Mouse (Mus musculus): Measurements from ENCODE around the gene Khsrp. TPM values are rescaled to one million over a fixed set of nuclear protein-coding genes. Genes with fewer than 3 reads are reported as not detected.

The Khsrp gene
- total and polyA plus RNA-seq, 2 experiments from 2014 or later, result 26.4 to 61.7 TPM

GRCm38 (mm10) chr17:56984886-56985285, 46.4 kb downstream of the Khsrp start:
- ATAC-seq, result no peak
- WGBS, result 87% methylated on average over 9 of the region's 9 CpGs

DNA sequence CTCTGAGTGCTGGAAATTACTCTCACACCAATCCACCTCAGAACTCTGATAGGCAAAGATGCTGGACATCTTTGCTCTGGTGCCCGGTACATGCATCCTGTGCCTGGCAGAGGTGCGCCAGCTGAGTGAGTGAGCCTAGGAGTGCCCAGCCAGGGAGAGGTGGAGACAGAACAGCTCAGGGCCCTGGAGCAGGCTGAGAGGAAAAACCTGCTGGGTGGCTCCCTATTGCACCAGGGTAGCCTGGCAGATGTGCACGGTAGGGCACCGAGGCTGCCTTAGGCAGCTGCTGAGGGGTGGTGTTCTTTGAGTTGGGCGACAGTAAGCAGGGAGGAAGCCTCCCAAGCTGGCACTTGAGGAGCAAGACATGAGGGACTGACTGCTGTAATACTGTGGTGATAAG, 49.3 kb downstream of the Khsrp start, which contains the start of gene Acer1:
TSS of gene Acer1 (minus strand) at position 114 of the 400 bp plus-strand sequence.
- ATAC-seq, result no peak
- no peaks in the 10 kb centered on the region for H3K36me3 ChIP-seq (ENCODE audit: insufficient read depth, low read length)
- no peak for TF ChIP-seq CTCF (IDR thresholded peaks at IDR 0.05; ENCODE audit: low read depth)

More at GRCm38 (mm10) chr17:56984886-56985285, 46.4 kb downstream of the Khsrp start:
- Histone ChIP-seq H3K4me1 (ENCODE audit: insufficient read depth, low read length) (no peaks in the 10 kb centered on the region), H3K9me3 (ENCODE audit: low read length) (no peaks in the 10 kb centered on the region), H3K27me3 (ENCODE audit: insufficient read depth, low read length) (no peaks in the 10 kb centered on the region), H3K4me2 (ENCODE audit: low read depth, low read length) (no peak overlapping the region), H3K36me3 (ENCODE audit: insufficient read depth, low read length) (no peaks in the 10 kb centered on the region), H3K27ac (no peak overlapping the region), H3K4me3 (ENCODE audit: low read length) (no peak overlapping the region), H3K9ac (replicated peaks; ENCODE audit: low read length) (no peak overlapping the region)
- no peak for TF ChIP-seq CTCF (IDR thresholded peaks at IDR 0.05; ENCODE audit: low read depth)
- no peak for DNase-seq (ENCODE audit: low spot score)

GRCm38 (mm10) chr17:56981049-56981448, 50.3 kb downstream of the Khsrp start:
- 80% methylated on average over 7 of the region's 7 CpGs for WGBS

More for the DNA sequence above, 49.3 kb downstream of the Khsrp start, which contains the start of gene Acer1:
- no peaks in the 10 kb centered on the region for H3K27me3 ChIP-seq (ENCODE audit: insufficient read depth, low read length)
- no peaks in the 10 kb centered on the region for H3K9me3 ChIP-seq (ENCODE audit: low read length)
- DNase-seq (ENCODE audit: low spot score), result no peak
- H3K27ac ChIP-seq, result no peak within 1 kb of the TSS
- 79% methylated on average over 5 of the region's 5 CpGs for WGBS
- no peaks in the 10 kb centered on the region for H3K4me1 ChIP-seq (ENCODE audit: insufficient read depth, low read length)
- H3K9ac ChIP-seq (replicated peaks; ENCODE audit: low read length), result no peak within 1 kb of the TSS
- no peak within 1 kb of the TSS for H3K4me3 ChIP-seq (ENCODE audit: low read length)
- H3K4me2 ChIP-seq (ENCODE audit: low read depth, low read length), result no peak within 1 kb of the TSS

DNA sequence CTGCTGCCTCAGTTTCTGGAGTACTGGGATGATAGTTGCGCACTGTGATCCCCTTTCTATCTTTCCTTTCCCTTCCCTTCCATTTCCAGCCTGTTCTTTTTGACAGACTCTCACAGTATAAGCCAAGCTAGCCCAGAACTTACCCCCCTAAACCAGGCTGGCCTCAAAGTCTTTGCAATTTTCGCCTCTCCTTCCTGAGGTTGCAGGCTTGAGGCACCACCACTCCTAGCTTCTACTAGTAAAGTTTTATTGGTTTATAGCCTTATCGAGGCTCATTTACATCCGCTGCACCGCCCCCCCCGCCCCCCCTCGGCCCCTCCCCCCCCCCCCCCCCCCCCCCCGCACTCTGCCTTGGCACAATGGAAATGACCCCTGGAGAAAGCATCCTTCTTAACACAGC, 51.8 kb downstream of the Khsrp start:
- H3K4me2 ChIP-seq (ENCODE audit: low read depth, low read length), result no peak overlapping the region
- no peaks in the 10 kb centered on the region for H3K36me3 ChIP-seq (ENCODE audit: insufficient read depth, low read length)
- no peaks in the 10 kb centered on the region for H3K4me1 ChIP-seq (ENCODE audit: insufficient read depth, low read length)
- H3K4me3 ChIP-seq (ENCODE audit: low read length), result no peak overlapping the region
- no peak for DNase-seq (ENCODE audit: low spot score)
- no peaks in the 10 kb centered on the region for H3K27me3 ChIP-seq (ENCODE audit: insufficient read depth, low read length)
- WGBS, result 38% methylated on average over 7 of the region's 8 CpGs
- ATAC-seq, result no peak
- no peak overlapping the region for H3K9ac ChIP-seq (replicated peaks; ENCODE audit: low read length)
- H3K9me3 ChIP-seq (ENCODE audit: low read length), result no peaks in the 10 kb centered on the region
- H3K27ac ChIP-seq, result no peak overlapping the region
- no peak for TF ChIP-seq CTCF (IDR thresholded peaks at IDR 0.05; ENCODE audit: low read depth)

More at GRCm38 (mm10) chr17:56981049-56981448, 50.3 kb downstream of the Khsrp start:
- Histone ChIP-seq H3K36me3 (ENCODE audit: insufficient read depth, low read length) (no peaks in the 10 kb centered on the region), H3K4me1 (ENCODE audit: insufficient read depth, low read length) (no peaks in the 10 kb centered on the region), H3K9me3 (ENCODE audit: low read length) (no peaks in the 10 kb centered on the region), H3K4me2 (ENCODE audit: low read depth, low read length) (no peak overlapping the region), H3K4me3 (ENCODE audit: low read length) (no peak overlapping the region), H3K9ac (replicated peaks; ENCODE audit: low read length) (no peak overlapping the region), H3K27ac (no peak overlapping the region), H3K27me3 (ENCODE audit: insufficient read depth, low read length) (no peaks in the 10 kb centered on the region)
- no peak for ATAC-seq
- no peak for DNase-seq (ENCODE audit: low spot score)
- TF ChIP-seq CTCF (IDR thresholded peaks at IDR 0.05; ENCODE audit: low read depth), result no peak

DNA sequence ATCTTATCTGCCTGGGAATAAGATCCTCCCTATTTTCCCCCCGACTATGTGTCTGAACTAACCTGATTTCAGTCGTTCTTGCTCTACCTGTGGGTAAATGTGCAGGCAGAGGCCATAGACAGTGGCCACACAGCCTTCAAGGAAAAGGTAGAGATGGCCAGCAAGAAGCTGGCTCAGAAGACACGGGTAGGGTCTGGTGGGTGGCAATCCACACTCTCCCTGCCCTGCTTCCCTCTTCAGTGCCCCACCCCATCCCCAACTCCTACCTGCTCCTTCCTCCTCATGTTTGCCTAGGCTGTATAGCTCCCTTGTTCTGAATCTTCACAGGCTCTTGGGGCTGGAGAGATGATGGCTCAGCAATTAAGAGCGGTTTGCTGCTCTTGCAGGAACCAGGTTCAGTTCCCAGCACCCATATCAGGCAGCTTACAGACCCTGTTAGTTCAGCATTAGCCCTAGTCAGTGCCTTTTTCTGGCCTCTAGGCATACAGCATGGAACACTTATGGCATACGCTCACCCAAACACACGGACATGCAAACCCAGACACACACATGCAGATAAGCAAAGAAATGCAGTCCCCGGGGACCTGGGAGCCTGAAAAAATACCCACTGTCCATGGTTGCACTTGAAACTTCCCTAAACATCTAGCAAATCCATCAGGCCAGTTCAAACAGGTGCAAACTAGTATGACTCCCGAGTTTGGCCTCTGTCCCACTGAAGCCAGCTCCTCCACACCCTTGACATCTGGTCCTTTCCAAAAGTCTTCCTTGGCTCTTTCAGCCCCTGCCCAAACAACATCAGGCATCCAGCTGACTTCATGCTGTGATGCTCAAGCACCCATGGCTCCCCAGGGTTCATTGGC, 54.6 kb downstream of the Khsrp start:
- Histone ChIP-seq H3K27me3 (ENCODE audit: insufficient read depth, low read length) (no peaks in the 10 kb centered on the region), H3K4me2 (ENCODE audit: low read depth, low read length) (no peak overlapping the region), H3K9ac (replicated peaks; ENCODE audit: low read length) (no peak overlapping the region), H3K4me3 (ENCODE audit: low read length) (no peak overlapping the region), H3K4me1 (ENCODE audit: insufficient read depth, low read length) (no peaks in the 10 kb centered on the region), H3K36me3 (ENCODE audit: insufficient read depth, low read length) (no peaks in the 10 kb centered on the region), H3K9me3 (ENCODE audit: low read length) (no peaks in the 10 kb centered on the region), H3K27ac (no peak overlapping the region)
- 81% methylated on average over 8 of the region's 8 CpGs for WGBS
- no peak for DNase-seq (ENCODE audit: low spot score)
- no peak for ATAC-seq
- TF ChIP-seq CTCF (IDR thresholded peaks at IDR 0.05; ENCODE audit: low read depth), result no peak

- H3K9ac ChIP-seq (replicated peaks; ENCODE audit: low read length), result no peak overlapping the region
- H3K27me3 ChIP-seq (ENCODE audit: insufficient read depth, low read length), result no peaks in the 10 kb centered on the region
- DNase-seq (ENCODE audit: low spot score) (no peak), ATAC-seq (no peak)
- H3K27ac ChIP-seq, result no peak overlapping the region
- 75% methylated on average over 3 of the region's 3 CpGs for whole genome bisulfite sequencing
- TF ChIP-seq CTCF (IDR thresholded peaks at IDR 0.05; ENCODE audit: low read depth), result no peak
- no peak overlapping the region for H3K4me2 ChIP-seq (ENCODE audit: low read depth, low read length)
- no peaks in the 10 kb centered on the region for H3K9me3 ChIP-seq (ENCODE audit: low read length)
- no peak overlapping the region for H3K4me3 ChIP-seq (ENCODE audit: low read length)
- no peaks in the 10 kb centered on the region for H3K36me3 ChIP-seq (ENCODE audit: insufficient read depth, low read length)
- H3K4me1 ChIP-seq (ENCODE audit: insufficient read depth, low read length), result no peaks in the 10 kb centered on the region
These were observed 55.9 kb downstream of the Khsrp start for GRCm38 (mm10) chr17:56975391-56975790.

GRCm38 (mm10) chr17:56974708-56975240, 56.5 kb downstream of the Khsrp start:
- H3K4me3 ChIP-seq (ENCODE audit: low read length), result no peak overlapping the region
- H3K27ac ChIP-seq, result no peak overlapping the region
- DNase-seq (ENCODE audit: low spot score) (no peak), ATAC-seq (no peak)
- H3K36me3 ChIP-seq (ENCODE audit: insufficient read depth, low read length), result no peaks in the 10 kb centered on the region
- H3K4me2 ChIP-seq (ENCODE audit: low read depth, low read length), result no peak overlapping the region
- H3K27me3 ChIP-seq (ENCODE audit: insufficient read depth, low read length), result no peaks in the 10 kb centered on the region
- no peak overlapping the region for H3K9ac ChIP-seq (replicated peaks; ENCODE audit: low read length)
- no peaks in the 10 kb centered on the region for H3K9me3 ChIP-seq (ENCODE audit: low read length)
- 77% methylated on average over 5 of the region's 5 CpGs for WGBS
- no peak for TF ChIP-seq CTCF (IDR thresholded peaks at IDR 0.05; ENCODE audit: low read depth)
- H3K4me1 ChIP-seq (ENCODE audit: insufficient read depth, low read length), result no peaks in the 10 kb centered on the region

Measured in hindbrain, postnatal 0 days (tissue).